Mouse (Mus musculus) cerebellum, adult 2 months (tissue): ENCODE data around the gene Cnr2. TPM values are rescaled to one million over a fixed set of nuclear protein-coding genes. Genes with fewer than 3 reads are reported as not detected.
"Not testable (repeated sequence)": the region's sequence is repeated elsewhere in the genome, so short reads cannot be mapped to it uniquely, and the experiment has no call there.

Experiments
- DNase-seq, 2 experiments: peaks; one replicate each; pipeline ENCODE4 v3.0.0; 2021
- H3K27ac ChIP-seq: fragments of 200-500 bp; 2 replicates; pipeline ENCODE4 v1.5.1; 2012; ENCODE audit warnings: low read length, control low read depth, inconsistent platforms; ENCODE audit not compliant: insufficient read depth
- H3K27me3 ChIP-seq: fragments of 200-500 bp; 2 replicates; pipeline ENCODE4 v1.6.1; 2012; ENCODE audit warnings: inconsistent platforms, mild to moderate bottlenecking, low read length, moderate library complexity; ENCODE audit not compliant: control insufficient read depth, insufficient read depth
- H3K4me1 ChIP-seq: fragments of 200-500 bp; 2 replicates; pipeline ENCODE4 v1.6.1; 2011; ENCODE audit warnings: low read length; ENCODE audit not compliant: control insufficient read depth, insufficient read depth
- H3K4me3 ChIP-seq: fragments of 200-500 bp; replicated peaks from 2 replicates; pipeline ENCODE3; 2011; ENCODE audit warnings: mild to moderate bottlenecking, low read depth, low read length, control low read depth; ENCODE audit not compliant: insufficient read depth
- CTCF ChIP-seq: fragments of 200-500 bp; IDR thresholded peaks from 2 replicates; pipeline ENCODE4 v1.5.1; 2011; ENCODE audit warnings: low read depth, mild to moderate bottlenecking, control low read depth, low read length, moderate library complexity, borderline replicate concordance; ENCODE audit not compliant: insufficient read depth
- POLR2A ChIP-seq: fragments of 200-500 bp; IDR thresholded peaks from 2 replicates; pipeline ENCODE4 v1.6.1; 2011; ENCODE audit warnings: low read length, control low read depth, borderline replicate concordance; ENCODE audit not compliant: insufficient read depth
- WGBS: fragments of 180-500 bp; shearing (Covaris S2); methylation state at CpG from one replicate; pipeline ENCODE4 v1.1.7; 2018; 5-methylcytosine and 5-hydroxymethylcytosine counted together
- polyA plus RNA-seq: library from polyadenylated mRNA; depleted of rRNA; stranded (reverse); fragments of >200 nt; gene quantifications from 2 replicates; pipeline ENCODE4 v1.2.3, GENCODE M21; 2012

Gene Cnr2
- polyA plus RNA-seq, 1 experiment, result 0.05 TPM

GRCm38 (mm10) chr4:135934708-135935500 is 39.7 kb downstream of the Cnr2 start:
- Histone ChIP-seq H3K27me3 (no peaks in the 10 kb centered on the region), H3K4me3 (no peak overlapping the region), H3K4me1 (no peaks in the 10 kb centered on the region), H3K27ac (no peak overlapping the region)
- WGBS, result 51% methylated on average over 12 of the region's 12 CpGs
- DNase-seq, result no peak
- TF ChIP-seq CTCF (no peak), POLR2A (no peak)

- no peaks in the 10 kb centered on the region for H3K27me3 ChIP-seq
- H3K4me3 ChIP-seq, result no peak overlapping the region
- WGBS, result 38% methylated on average over 5 of the region's 5 CpGs
- DNase-seq, result no peak
- H3K4me1 ChIP-seq, result no peaks in the 10 kb centered on the region
- TF ChIP-seq POLR2A (no peak), CTCF (no peak)
- no peak overlapping the region for H3K27ac ChIP-seq
Measured at GRCm38 (mm10) chr4:135935502-135935901, 40.3 kb downstream of the Cnr2 start.

GRCm38 (mm10) chr4:135938858-135939257 is 43.7 kb downstream of the Cnr2 start:
- no peak for DNase-seq
- TF ChIP-seq CTCF (no peak), POLR2A (no peak)
- no peak overlapping the region for H3K4me3 ChIP-seq
- peaks cover 7% of the 10 kb centered on the region for H3K4me1 ChIP-seq
- WGBS, result 78% methylated on average over 7 of the region's 7 CpGs
- no peaks in the 10 kb centered on the region for H3K27me3 ChIP-seq
- no peak overlapping the region for H3K27ac ChIP-seq

GRCm38 (mm10) chr4:135941026-135941425 is 45.8 kb downstream of the Cnr2 start:
- not testable (repeated sequence) for H3K27ac ChIP-seq, H3K4me3 ChIP-seq, DNase-seq, H3K4me1 ChIP-seq, H3K27me3 ChIP-seq
- peak; percentile 55 for TF ChIP-seq CTCF
- WGBS, result 83% methylated on average over 8 of the region's 8 CpGs

GRCm38 (mm10) chr4:135942193-135942592 is 47.0 kb downstream of the Cnr2 start:
- no peak for DNase-seq
- no peak overlapping the region for H3K27ac ChIP-seq
- H3K4me1 ChIP-seq, result peaks cover 8% of the 10 kb centered on the region
- 91% methylated on average over 6 of the region's 6 CpGs for WGBS
- no peak overlapping the region for H3K4me3 ChIP-seq
- TF ChIP-seq POLR2A (no peak), CTCF (no peak)
- no peaks in the 10 kb centered on the region for H3K27me3 ChIP-seq

GRCm38 (mm10) chr4:135943389-135943788 is 48.2 kb downstream of the Cnr2 start:
- TF ChIP-seq CTCF, result no peak
- no peak for TF ChIP-seq POLR2A
- Histone ChIP-seq H3K27me3 (no peaks in the 10 kb centered on the region), H3K4me3 (no peak overlapping the region), H3K4me1 (peaks cover 10% of the 10 kb centered on the region), H3K27ac (peak overlapping the region; percentile 77)
- DNase-seq, result peak; percentile 25 to 50
- under 1% methylated on average over 4 of the region's 4 CpGs for WGBS

- Histone ChIP-seq H3K27ac (no peak overlapping the region), H3K27me3 (no peaks in the 10 kb centered on the region), H3K4me1 (peaks cover 17% of the 10 kb centered on the region), H3K4me3 (peak overlapping the region; percentile 89)
- 76% methylated on average over 10 of the region's 10 CpGs for WGBS
- peak in 1 of 2 experiments; percentile 23 for DNase-seq
- TF ChIP-seq CTCF (no peak), POLR2A (no peak)
Measured at GRCm38 (mm10) chr4:135945706-135946105, 50.5 kb downstream of the Cnr2 start.

GRCm38 (mm10) chr4:135946278-135946658 is 51.1 kb downstream of the Cnr2 start, which contains the start of gene Hmgcl:
Gene Hmgcl, plus strand, starts transcription at chr4:135946448.
- Histone ChIP-seq H3K4me3 (peak within 1 kb of the TSS; percentile 89), H3K4me1 (peaks cover 17% of the 10 kb centered on the region), H3K27ac (peak within 1 kb of the TSS; percentile 86), H3K27me3 (no peaks in the 10 kb centered on the region)
- TF ChIP-seq CTCF (no peak), POLR2A (peak; percentile 95)
- peak; percentile 93 to 94 for DNase-seq
- WGBS, result under 1% methylated on average over 23 of the region's 23 CpGs
